Mouse (Mus musculus) testis, postnatal 14 days (tissue): ENCODE measurements around the gene Gm49384.

Experiments used
- DNase-seq: peaks from one replicate; pipeline ENCODE4 v3.0.0; 2021; ENCODE audit warnings: low spot score

The Gm49384 gene

GRCm38 (mm10) chr12:69207396-69207795, 3.3 kb upstream of the Gm49384 start:
- DNase-seq: no peak

DNA sequence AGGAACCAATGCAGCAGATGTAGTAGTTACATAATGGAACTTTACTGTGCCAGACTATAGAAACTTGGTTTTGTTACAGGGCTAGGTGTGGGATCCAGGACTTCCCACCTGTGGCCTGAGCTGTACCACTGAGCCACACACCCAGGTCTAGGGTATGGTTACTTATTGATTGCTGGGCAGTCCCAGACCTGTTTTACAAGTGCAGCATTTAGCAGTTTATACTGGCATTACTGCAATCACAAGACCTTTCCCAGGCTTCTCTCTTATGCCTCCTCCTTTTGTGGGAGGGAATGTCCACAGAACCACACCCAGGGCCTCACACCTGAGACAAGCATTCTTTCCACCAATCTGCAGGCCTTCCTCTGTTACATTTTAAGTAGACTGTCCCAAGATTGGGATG, 5.1 kb downstream of the Gm49384 start:
- no peak for DNase-seq

DNA sequence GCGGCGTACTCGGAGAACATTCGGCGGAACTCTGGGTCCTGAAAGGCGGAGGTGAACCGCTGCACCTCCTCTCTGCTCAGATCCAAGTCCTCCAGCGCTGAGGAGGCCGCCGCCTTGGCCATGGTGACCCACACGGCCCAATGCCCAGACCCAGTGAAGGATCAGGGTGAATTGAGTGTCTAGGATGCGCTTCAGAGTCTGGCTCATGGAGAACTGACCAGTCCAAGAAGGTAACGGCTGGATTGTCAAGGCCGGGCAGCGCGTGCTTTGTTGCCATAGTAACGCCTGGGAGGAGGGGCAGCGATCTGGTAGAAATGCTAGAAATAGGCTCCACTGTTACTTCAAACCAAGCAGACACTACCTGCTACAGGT, 5.9 kb downstream of the Gm49384 start, which contains the start of gene Dnaaf2:
Dnaaf2 (minus strand) TSS at position 266 of the 372 bp plus-strand sequence.
- peak; percentile 83 for DNase-seq

- DNase-seq: peak; percentile 62
Observed at GRCm38 (mm10) chr12:69197378-69198163, 6.5 kb downstream of the Gm49384 start.

DNA sequence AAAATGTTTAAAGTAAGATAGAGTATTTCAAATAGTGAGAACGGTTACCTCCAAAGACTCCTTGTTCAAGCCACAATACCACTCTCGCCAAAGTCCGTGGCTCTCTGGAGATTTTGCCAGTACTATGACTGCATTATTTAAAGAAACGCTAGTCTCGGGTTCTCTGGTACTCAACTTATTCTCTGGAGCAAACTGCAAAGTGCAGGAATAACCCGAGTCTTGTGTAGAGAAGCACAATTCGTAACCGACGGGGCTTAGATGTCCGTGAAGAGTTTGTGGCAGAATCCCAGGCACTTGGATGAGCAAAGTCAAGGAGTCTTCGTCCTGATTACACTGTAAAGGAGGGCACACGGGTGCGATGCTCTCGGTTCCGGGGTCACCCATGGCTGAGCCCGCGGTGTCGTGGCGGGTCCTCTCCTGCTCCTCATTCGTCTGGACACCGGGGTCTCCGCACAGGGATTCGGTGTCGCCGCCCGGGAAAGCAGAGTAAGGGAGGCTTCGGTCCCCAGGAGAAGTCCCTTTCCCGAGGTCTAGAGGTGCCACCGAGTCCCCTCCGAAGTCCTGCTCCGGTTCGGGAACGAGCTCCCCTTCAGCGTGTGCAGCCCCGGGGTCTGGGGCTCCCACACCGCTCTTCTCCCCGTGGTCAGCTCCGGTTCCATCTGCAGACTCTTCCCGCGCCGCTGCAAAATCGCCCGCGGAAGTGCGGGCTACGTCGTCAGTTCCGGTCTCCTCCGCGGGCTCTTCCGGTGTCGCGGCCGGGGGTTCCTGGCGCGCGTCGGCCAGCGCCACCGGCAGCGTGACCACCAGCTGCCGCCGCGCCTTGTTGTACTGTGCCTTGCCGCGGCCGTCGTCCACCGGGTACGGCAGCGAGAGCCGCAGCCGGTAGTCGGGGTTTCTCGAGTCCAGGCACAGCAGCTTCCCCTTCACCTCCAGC, 7.4 kb downstream of the Gm49384 start, which contains the start of gene Gm49383:
Gm49383 (minus strand) TSS at position 661 of the 934 bp plus-strand sequence.
- DNase-seq: peak; percentile 74

- no peak for DNase-seq
Observed at GRCm38 (mm10) chr12:69192637-69193036, 11.4 kb downstream of the Gm49384 start.

- no peak for DNase-seq
Observed at GRCm38 (mm10) chr12:69191396-69191795, 12.7 kb downstream of the Gm49384 start.

- no peak for DNase-seq
Observed at GRCm38 (mm10) chr12:69190522-69190921, 13.5 kb downstream of the Gm49384 start.

DNA sequence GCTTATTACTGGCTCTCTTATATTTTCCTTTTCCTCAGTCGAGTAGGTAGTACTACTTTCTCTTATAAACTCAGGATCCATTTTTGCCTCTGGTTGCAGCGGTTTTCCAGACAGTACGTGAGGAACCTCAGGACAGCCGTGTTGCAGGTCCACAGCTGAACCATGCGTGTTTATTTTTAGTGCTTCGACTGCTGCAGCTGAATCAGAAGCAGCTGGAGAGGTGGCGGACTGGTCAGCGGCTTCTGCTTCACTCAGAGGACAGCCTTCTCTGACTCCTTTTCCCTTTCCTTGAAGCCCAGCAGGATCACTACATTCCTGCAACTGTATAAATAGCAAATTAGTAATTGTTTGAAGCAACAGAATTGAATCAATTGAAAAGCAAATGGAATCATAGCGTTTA, 14.0 kb downstream of the Gm49384 start:
- no peak for DNase-seq

GRCm38 (mm10) chr12:69186811-69187471, 17.1 kb downstream of the Gm49384 start:
- DNase-seq: no peak

- DNase-seq: no peak
Observed at GRCm38 (mm10) chr12:69185371-69185770, 18.7 kb downstream of the Gm49384 start.

DNA sequence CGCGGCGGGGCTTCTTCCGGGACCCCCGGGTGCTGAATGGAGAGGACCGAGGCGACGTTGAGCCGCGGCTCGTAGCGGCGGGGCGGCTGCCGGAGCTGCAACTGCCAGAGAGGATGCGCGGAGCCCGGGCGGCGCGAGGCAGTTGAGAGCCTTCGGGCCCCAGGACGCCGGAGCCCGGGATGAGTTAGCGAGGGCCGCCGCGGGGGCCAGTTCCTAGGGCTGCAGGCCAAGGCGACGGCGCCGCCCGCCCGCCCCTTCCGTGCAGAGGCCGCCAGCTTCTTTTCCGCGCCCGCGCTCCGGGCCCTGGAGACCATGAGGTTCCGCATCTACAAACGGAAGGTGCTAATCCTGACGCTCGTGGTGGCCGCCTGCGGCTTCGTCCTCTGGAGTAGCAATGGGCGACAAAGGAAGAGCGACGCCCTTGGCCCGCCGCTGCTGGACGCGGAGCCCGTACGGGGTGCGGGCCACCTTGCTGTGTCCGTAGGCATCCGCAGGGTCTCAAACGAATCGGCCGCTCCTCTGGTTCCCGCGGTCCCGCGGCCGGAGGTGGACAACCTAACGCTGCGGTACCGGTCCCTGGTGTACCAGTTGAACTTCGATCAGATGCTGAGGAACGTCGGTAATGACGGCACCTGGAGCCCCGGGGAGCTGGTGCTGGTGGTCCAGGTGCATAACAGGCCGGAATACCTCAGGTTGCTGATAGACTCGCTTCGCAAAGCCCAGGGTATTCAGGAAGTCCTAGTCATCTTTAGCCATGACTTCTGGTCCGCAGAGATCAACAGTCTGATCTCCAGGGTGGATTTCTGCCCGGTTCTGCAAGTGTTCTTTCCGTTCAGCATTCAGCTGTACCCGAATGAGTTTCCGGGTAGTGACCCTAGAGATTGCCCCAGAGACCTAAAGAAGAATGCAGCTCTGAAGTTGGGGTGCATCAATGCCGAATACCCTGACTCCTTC, 19.4 kb downstream of the Gm49384 start:
- peak; percentile 76 for DNase-seq

- peak; percentile 99 for DNase-seq
Observed at GRCm38 (mm10) chr12:69183583-69184308, 20.3 kb downstream of the Gm49384 start, which contains the start of the genes Rpl36al and Mgat2. Gene Rpl36al, minus strand, starts transcription at chr12:69184083. Gene Mgat2, plus strand, starts transcription at chr12:69184157.

- no peak for DNase-seq
Observed at GRCm38 (mm10) chr12:69181800-69182199, 22.3 kb downstream of the Gm49384 start.

GRCm38 (mm10) chr12:69179371-69179770, 24.7 kb downstream of the Gm49384 start:
- DNase-seq: no peak

DNA sequence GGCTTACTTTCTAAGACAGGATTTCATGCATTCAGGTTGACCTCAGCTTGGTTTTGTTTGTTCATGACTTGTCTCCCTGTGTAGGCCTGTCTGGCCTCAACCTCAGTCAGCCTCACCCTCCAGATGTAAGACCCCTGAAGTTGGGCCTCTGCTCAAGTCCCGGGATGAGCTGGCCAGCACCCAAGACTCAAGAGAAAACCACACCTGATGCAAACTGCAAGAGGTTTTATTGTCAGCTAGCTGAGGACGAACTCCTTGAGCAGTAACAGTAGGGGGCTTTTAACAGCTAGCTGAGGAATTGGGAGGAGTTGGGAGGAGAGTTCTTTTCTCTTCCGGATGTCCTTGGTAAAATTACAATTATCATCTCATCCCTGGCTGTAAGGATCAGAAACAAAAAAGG, 26.5 kb downstream of the Gm49384 start:
- no peak for DNase-seq

DNA sequence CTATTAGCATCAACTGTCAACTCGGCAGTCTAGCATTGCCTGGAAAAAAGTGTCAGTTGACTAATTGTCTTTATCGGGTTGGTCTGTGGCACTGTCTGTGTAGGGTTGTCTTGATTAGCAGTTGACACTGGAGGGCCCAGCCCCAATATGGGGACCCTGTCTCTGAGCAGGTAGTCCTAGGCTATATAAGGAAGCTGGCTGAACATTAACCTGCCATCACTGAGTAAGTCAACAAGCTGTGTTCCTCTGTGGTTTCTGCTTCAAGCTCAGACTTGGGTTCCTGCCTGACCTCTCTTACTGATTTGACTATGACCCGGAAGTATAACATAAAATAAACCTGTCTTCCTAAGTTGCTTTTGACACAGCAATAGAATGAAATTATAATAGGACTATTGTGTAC, 28.1 kb downstream of the Gm49384 start:
- no peak for DNase-seq

DNA sequence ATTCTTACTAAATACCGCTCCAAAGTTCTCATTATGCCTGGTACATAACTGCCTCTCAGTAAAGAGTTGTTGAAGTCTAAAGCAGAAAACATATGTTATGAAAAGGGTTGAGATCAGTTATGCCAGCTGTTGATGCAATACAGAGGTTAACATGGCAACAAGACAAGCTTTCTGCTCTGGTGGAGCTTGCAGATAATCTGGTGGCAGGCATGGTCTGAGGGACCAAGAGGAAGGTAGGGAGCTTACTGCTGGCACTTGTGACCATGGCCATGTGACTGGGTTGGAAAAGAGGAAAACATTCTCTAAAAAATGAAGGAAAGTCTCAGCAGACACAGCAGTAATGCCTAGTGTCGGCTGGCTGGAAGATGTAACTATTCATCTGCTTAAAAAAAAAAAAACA, 32.8 kb downstream of the Gm49384 start:
- no peak for DNase-seq

DNA sequence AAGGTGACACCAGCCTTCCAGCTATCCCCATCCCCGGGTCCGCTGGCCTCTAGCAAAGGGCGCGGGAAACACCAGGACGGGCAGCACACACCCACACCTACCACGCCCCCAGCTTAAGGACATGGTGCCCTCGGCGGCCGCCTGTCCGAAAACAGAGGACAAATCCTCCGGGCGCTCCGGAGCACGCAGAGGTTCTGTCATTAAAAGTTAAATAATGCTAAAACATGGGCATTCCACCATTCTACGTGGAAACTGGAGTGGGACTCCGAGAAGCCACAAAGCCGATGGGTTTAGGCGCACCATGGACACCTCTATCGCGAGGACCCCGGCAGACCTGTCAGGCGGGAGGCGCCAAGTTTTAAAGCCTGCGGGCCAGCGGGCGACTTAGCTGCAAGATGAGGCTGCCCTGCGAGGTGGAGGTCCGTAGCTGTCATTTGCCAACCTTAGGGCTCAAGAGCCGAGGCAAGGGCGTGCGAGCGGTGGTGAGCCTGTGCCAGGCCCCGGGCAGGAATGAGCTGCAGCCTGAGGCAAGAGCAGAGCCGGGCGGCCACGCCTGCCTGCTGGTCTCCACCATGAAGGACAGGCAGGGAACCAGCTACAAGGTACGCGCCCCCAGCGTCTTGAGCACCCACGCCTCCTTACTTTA, 35.5 kb downstream of the Gm49384 start, which contains the start of gene Lrr1:
Lrr1 (plus strand) TSS at position 354 of the 646 bp plus-strand sequence.
- peak; percentile 86 for DNase-seq
